Mouse (Mus musculus): ENCODE results near the gene Polr2j.

Gene Polr2j

GRCm38 (mm10) chr5:136115891-136116783, at the start of gene Polr2j:
TSS of gene Polr2j (plus strand) at chr5:136116631.
- DNase-seq (ENCODE audit: low spot score in 2 of 2), result peak; percentile 95 to 98

- no peak for DNase-seq (ENCODE audit: low spot score in 2 of 2)
Observed at GRCm38 (mm10) chr5:136069411-136069810, 47.0 kb upstream of the Polr2j start.

- DNase-seq (ENCODE audit: low spot score in 2 of 2), result no peak
Observed at GRCm38 (mm10) chr5:136073051-136073450, 43.4 kb upstream of the Polr2j start.

- DNase-seq (ENCODE audit: low spot score in 2 of 2), result no peak
Observed at GRCm38 (mm10) chr5:136073526-136073925, 42.9 kb upstream of the Polr2j start.

GRCm38 (mm10) chr5:136075076-136075475, 41.4 kb upstream of the Polr2j start:
- no peak for DNase-seq (ENCODE audit: low spot score in 2 of 2)

GRCm38 (mm10) chr5:136076284-136076683, 40.1 kb upstream of the Polr2j start:
- no peak for DNase-seq (ENCODE audit: low spot score in 2 of 2)

GRCm38 (mm10) chr5:136077001-136077550, 39.4 kb upstream of the Polr2j start:
- DNase-seq (ENCODE audit: low spot score in 2 of 2), result no peak

GRCm38 (mm10) chr5:136078136-136078535, 38.3 kb upstream of the Polr2j start:
- DNase-seq (ENCODE audit: low spot score in 2 of 2), result no peak

GRCm38 (mm10) chr5:136082345-136082744, 34.1 kb upstream of the Polr2j start:
- no peak for DNase-seq (ENCODE audit: low spot score in 2 of 2)

- DNase-seq (ENCODE audit: low spot score in 2 of 2), result peak; percentile 78 to 85
Observed at GRCm38 (mm10) chr5:136083669-136084107, 32.7 kb upstream of the Polr2j start, which contains the start of gene Rasa4. TSS of gene Rasa4 (plus strand) at chr5:136083916.

- no peak for DNase-seq (ENCODE audit: low spot score in 2 of 2)
Observed at GRCm38 (mm10) chr5:136084144-136084881, 32.1 kb upstream of the Polr2j start.

GRCm38 (mm10) chr5:136084891-136085651, 31.4 kb upstream of the Polr2j start:
- no peak for DNase-seq (ENCODE audit: low spot score in 2 of 2)

- DNase-seq (ENCODE audit: low spot score in 2 of 2), result no peak
Observed at GRCm38 (mm10) chr5:136086290-136086689, 30.1 kb upstream of the Polr2j start.

GRCm38 (mm10) chr5:136088821-136089575, 27.4 kb upstream of the Polr2j start:
- no peak for DNase-seq (ENCODE audit: low spot score in 2 of 2)

- no peak for DNase-seq (ENCODE audit: low spot score in 2 of 2)
Observed at GRCm38 (mm10) chr5:136091927-136092326, 24.5 kb upstream of the Polr2j start.

GRCm38 (mm10) chr5:136094249-136095010, 22.0 kb upstream of the Polr2j start:
- no peak for DNase-seq (ENCODE audit: low spot score in 2 of 2)

GRCm38 (mm10) chr5:136095089-136095488, 21.3 kb upstream of the Polr2j start:
- no peak for DNase-seq (ENCODE audit: low spot score in 2 of 2)

- no peak for DNase-seq (ENCODE audit: low spot score in 2 of 2)
Observed at GRCm38 (mm10) chr5:136098536-136098935, 17.9 kb upstream of the Polr2j start.

GRCm38 (mm10) chr5:136102099-136102820, 14.2 kb upstream of the Polr2j start:
- peak; percentile 29 to 48 for DNase-seq (ENCODE audit: low spot score in 2 of 2)

All from spleen, postnatal 14 days (tissue).